Mouse (Mus musculus): Measurements from ENCODE around the gene Grb14. TPM values are rescaled to one million over a fixed set of nuclear protein-coding genes. Genes with fewer than 3 reads are reported as not detected.

Grb14 gene
- polyA plus RNA-seq, 1 experiment from 2014 or later: 60.7 TPM

GRCm38 (mm10) chr2:64949210-64949609 lies 75.6 kb downstream of the Grb14 start:
- no peak for ATAC-seq (replicated peaks; ENCODE audit: insufficient number of reproducible peaks, low FRiP score, low TSS enrichment)
- no peaks in the 10 kb centered on the region for H3K4me1 ChIP-seq (ENCODE audit: control insufficient read depth, insufficient read depth, low read length)
- no peak overlapping the region for H3K4me3 ChIP-seq (ENCODE audit: low read depth, low read length)
- no peaks in the 10 kb centered on the region for H3K36me3 ChIP-seq (ENCODE audit: control insufficient read depth, insufficient read depth, low read length)
- 50% methylated on average over 2 of the region's 2 CpGs for WGBS (ENCODE audit: insufficient replicate concordance)
- H3K4me2 ChIP-seq: no peak overlapping the region
- H3K27me3 ChIP-seq (ENCODE audit: control insufficient read depth, insufficient read depth, low read length): no peaks in the 10 kb centered on the region
- no peaks in the 10 kb centered on the region for H3K9me3 ChIP-seq (replicated peaks; ENCODE audit: control insufficient read depth, low read length)
- H3K9ac ChIP-seq (ENCODE audit: low read depth, low read length): no peak overlapping the region
- H3K27ac ChIP-seq (ENCODE audit: low read depth, low read length): no peak overlapping the region

GRCm38 (mm10) chr2:64948418-64949169 lies 76.2 kb downstream of the Grb14 start:
- Histone ChIP-seq H3K9ac (ENCODE audit: low read depth, low read length) (no peak overlapping the region), H3K27me3 (ENCODE audit: control insufficient read depth, insufficient read depth, low read length) (no peaks in the 10 kb centered on the region), H3K36me3 (ENCODE audit: control insufficient read depth, insufficient read depth, low read length) (no peaks in the 10 kb centered on the region), H3K4me1 (ENCODE audit: control insufficient read depth, insufficient read depth, low read length) (no peaks in the 10 kb centered on the region), H3K9me3 (replicated peaks; ENCODE audit: control insufficient read depth, low read length) (no peaks in the 10 kb centered on the region), H3K27ac (ENCODE audit: low read depth, low read length) (no peak overlapping the region), H3K4me2 (no peak overlapping the region), H3K4me3 (ENCODE audit: low read depth, low read length) (no peak overlapping the region)
- ATAC-seq (replicated peaks; ENCODE audit: insufficient number of reproducible peaks, low FRiP score, low TSS enrichment): no peak
- WGBS (ENCODE audit: insufficient replicate concordance): 76% methylated on average over 12 of the region's 12 CpGs

- 67% methylated on average over 3 of the region's 3 CpGs for WGBS (ENCODE audit: insufficient replicate concordance)
Observed at GRCm38 (mm10) chr2:64947484-64947883, 77.3 kb downstream of the Grb14 start.

GRCm38 (mm10) chr2:64920879-64921278 lies 103.9 kb downstream of the Grb14 start:
- no peaks in the 10 kb centered on the region for H3K27me3 ChIP-seq (ENCODE audit: control insufficient read depth, insufficient read depth, low read length)
- no peaks in the 10 kb centered on the region for H3K36me3 ChIP-seq (ENCODE audit: control insufficient read depth, insufficient read depth, low read length)
- no peak overlapping the region for H3K9ac ChIP-seq (ENCODE audit: low read depth, low read length)
- H3K4me1 ChIP-seq (ENCODE audit: control insufficient read depth, insufficient read depth, low read length): peaks cover 6% of the 10 kb centered on the region
- no peaks in the 10 kb centered on the region for H3K9me3 ChIP-seq (replicated peaks; ENCODE audit: control insufficient read depth, low read length)
- WGBS (ENCODE audit: insufficient replicate concordance): 33% methylated on average over 5 of the region's 5 CpGs
- ATAC-seq (replicated peaks; ENCODE audit: insufficient number of reproducible peaks, low FRiP score, low TSS enrichment): no peak
- no peak overlapping the region for H3K4me2 ChIP-seq
- no peak overlapping the region for H3K27ac ChIP-seq (ENCODE audit: low read depth, low read length)
- H3K4me3 ChIP-seq (ENCODE audit: low read depth, low read length): no peak overlapping the region

More at GRCm38 (mm10) chr2:64947484-64947883, 77.3 kb downstream of the Grb14 start:
- no peak for ATAC-seq (replicated peaks; ENCODE audit: insufficient number of reproducible peaks, low FRiP score, low TSS enrichment)
- H3K9ac ChIP-seq (ENCODE audit: low read depth, low read length): no peak overlapping the region
- no peak overlapping the region for H3K27ac ChIP-seq (ENCODE audit: low read depth, low read length)
- no peaks in the 10 kb centered on the region for H3K9me3 ChIP-seq (replicated peaks; ENCODE audit: control insufficient read depth, low read length)
- H3K4me2 ChIP-seq: no peak overlapping the region
- H3K4me3 ChIP-seq (ENCODE audit: low read depth, low read length): no peak overlapping the region
- H3K27me3 ChIP-seq (ENCODE audit: control insufficient read depth, insufficient read depth, low read length): no peaks in the 10 kb centered on the region
- H3K36me3 ChIP-seq (ENCODE audit: control insufficient read depth, insufficient read depth, low read length): no peaks in the 10 kb centered on the region
- no peaks in the 10 kb centered on the region for H3K4me1 ChIP-seq (ENCODE audit: control insufficient read depth, insufficient read depth, low read length)

- H3K9me3 ChIP-seq (replicated peaks; ENCODE audit: control insufficient read depth, low read length): no peaks in the 10 kb centered on the region
- WGBS (ENCODE audit: insufficient replicate concordance): 62% methylated on average over 6 of the region's 6 CpGs
- no peak overlapping the region for H3K27ac ChIP-seq (ENCODE audit: low read depth, low read length)
- no peaks in the 10 kb centered on the region for H3K4me1 ChIP-seq (ENCODE audit: control insufficient read depth, insufficient read depth, low read length)
- no peaks in the 10 kb centered on the region for H3K36me3 ChIP-seq (ENCODE audit: control insufficient read depth, insufficient read depth, low read length)
- no peak overlapping the region for H3K9ac ChIP-seq (ENCODE audit: low read depth, low read length)
- no peak overlapping the region for H3K4me3 ChIP-seq (ENCODE audit: low read depth, low read length)
- no peaks in the 10 kb centered on the region for H3K27me3 ChIP-seq (ENCODE audit: control insufficient read depth, insufficient read depth, low read length)
- no peak for ATAC-seq (replicated peaks; ENCODE audit: insufficient number of reproducible peaks, low FRiP score, low TSS enrichment)
- H3K4me2 ChIP-seq: no peak overlapping the region
Observed at GRCm38 (mm10) chr2:64915448-64915847, 109.3 kb downstream of the Grb14 start.

GRCm38 (mm10) chr2:64904877-64905276 lies 119.9 kb downstream of the Grb14 start:
- Histone ChIP-seq H3K4me2 (no peak overlapping the region), H3K27me3 (ENCODE audit: control insufficient read depth, insufficient read depth, low read length) (no peaks in the 10 kb centered on the region), H3K4me3 (ENCODE audit: low read depth, low read length) (no peak overlapping the region), H3K36me3 (ENCODE audit: control insufficient read depth, insufficient read depth, low read length) (no peaks in the 10 kb centered on the region), H3K9ac (ENCODE audit: low read depth, low read length) (no peak overlapping the region), H3K9me3 (replicated peaks; ENCODE audit: control insufficient read depth, low read length) (no peaks in the 10 kb centered on the region), H3K4me1 (ENCODE audit: control insufficient read depth, insufficient read depth, low read length) (no peaks in the 10 kb centered on the region), H3K27ac (ENCODE audit: low read depth, low read length) (no peak overlapping the region)
- WGBS (ENCODE audit: insufficient replicate concordance): 78% methylated on average over 5 of the region's 5 CpGs
- no peak for ATAC-seq (replicated peaks; ENCODE audit: insufficient number of reproducible peaks, low FRiP score, low TSS enrichment)

GRCm38 (mm10) chr2:64897844-64898243 lies 126.9 kb downstream of the Grb14 start:
- WGBS (ENCODE audit: insufficient replicate concordance): 83% methylated on average over 5 of the region's 5 CpGs
- Histone ChIP-seq H3K27ac (ENCODE audit: low read depth, low read length) (no peak overlapping the region), H3K36me3 (ENCODE audit: control insufficient read depth, insufficient read depth, low read length) (no peaks in the 10 kb centered on the region), H3K9me3 (replicated peaks; ENCODE audit: control insufficient read depth, low read length) (no peaks in the 10 kb centered on the region), H3K4me2 (no peak overlapping the region), H3K4me1 (ENCODE audit: control insufficient read depth, insufficient read depth, low read length) (no peaks in the 10 kb centered on the region), H3K27me3 (ENCODE audit: control insufficient read depth, insufficient read depth, low read length) (no peaks in the 10 kb centered on the region), H3K9ac (ENCODE audit: low read depth, low read length) (no peak overlapping the region), H3K4me3 (ENCODE audit: low read depth, low read length) (no peak overlapping the region)
- ATAC-seq (replicated peaks; ENCODE audit: insufficient number of reproducible peaks, low FRiP score, low TSS enrichment): no peak

GRCm38 (mm10) chr2:64893233-64893632 lies 131.6 kb downstream of the Grb14 start:
- Histone ChIP-seq H3K4me2 (no peak overlapping the region), H3K9me3 (replicated peaks; ENCODE audit: control insufficient read depth, low read length) (no peaks in the 10 kb centered on the region), H3K4me1 (ENCODE audit: control insufficient read depth, insufficient read depth, low read length) (no peaks in the 10 kb centered on the region), H3K27me3 (ENCODE audit: control insufficient read depth, insufficient read depth, low read length) (no peaks in the 10 kb centered on the region), H3K9ac (ENCODE audit: low read depth, low read length) (no peak overlapping the region), H3K27ac (ENCODE audit: low read depth, low read length) (no peak overlapping the region), H3K36me3 (ENCODE audit: control insufficient read depth, insufficient read depth, low read length) (no peaks in the 10 kb centered on the region), H3K4me3 (ENCODE audit: low read depth, low read length) (no peak overlapping the region)
- WGBS (ENCODE audit: insufficient replicate concordance): 54% methylated on average over 7 of the region's 7 CpGs
- no peak for ATAC-seq (replicated peaks; ENCODE audit: insufficient number of reproducible peaks, low FRiP score, low TSS enrichment)

Measured in heart, embryonic 11.5 days (tissue).